Mouse (Mus musculus): ENCODE data around the gene Gm11639. TPM values are rescaled to one million over a fixed set of nuclear protein-coding genes. Genes with fewer than 3 reads are reported as not detected.
"Not testable (repeated sequence)": the region's sequence is repeated elsewhere in the genome, so short reads cannot be mapped to it uniquely, and the experiment has no call there.

The Gm11639 gene
- polyA plus RNA-seq, 1 experiment from 2014 or later: not detected

DNA sequence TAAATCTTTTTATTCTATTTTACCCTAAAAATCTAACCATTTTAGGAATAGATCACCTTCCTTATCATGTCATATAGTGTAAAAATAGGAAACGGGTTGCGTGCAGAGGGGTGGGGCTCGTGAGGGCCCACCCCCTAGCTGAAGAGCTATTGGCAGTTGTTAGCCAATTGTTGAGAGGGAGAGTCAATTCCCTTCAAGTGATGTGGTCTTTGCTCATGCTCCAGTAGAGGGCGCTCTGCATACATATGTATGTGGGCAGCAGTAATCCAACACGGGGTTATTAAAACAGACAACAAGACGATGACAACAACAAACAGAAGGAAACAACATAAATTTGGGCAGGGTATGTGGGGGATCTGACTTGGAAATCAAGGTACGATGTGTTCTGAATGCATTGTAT lies 335.6 kb downstream of the Gm11639 start:
- Histone ChIP-seq H3K36me3 (replicated peaks) (no peaks in the 10 kb centered on the region), H3K9me3 (no peaks in the 10 kb centered on the region), H3K27ac (no peak overlapping the region), H3K4me2 (no peak overlapping the region), H3K27me3 (no peaks in the 10 kb centered on the region), H3K4me3 (replicated peaks) (no peak overlapping the region), H3K4me1 (no peaks in the 10 kb centered on the region), H3K9ac (no peak overlapping the region)
- ATAC-seq (ENCODE audit: low FRiP score): no peak
- 77% methylated on average over 7 of the region's 7 CpGs for WGBS

DNA sequence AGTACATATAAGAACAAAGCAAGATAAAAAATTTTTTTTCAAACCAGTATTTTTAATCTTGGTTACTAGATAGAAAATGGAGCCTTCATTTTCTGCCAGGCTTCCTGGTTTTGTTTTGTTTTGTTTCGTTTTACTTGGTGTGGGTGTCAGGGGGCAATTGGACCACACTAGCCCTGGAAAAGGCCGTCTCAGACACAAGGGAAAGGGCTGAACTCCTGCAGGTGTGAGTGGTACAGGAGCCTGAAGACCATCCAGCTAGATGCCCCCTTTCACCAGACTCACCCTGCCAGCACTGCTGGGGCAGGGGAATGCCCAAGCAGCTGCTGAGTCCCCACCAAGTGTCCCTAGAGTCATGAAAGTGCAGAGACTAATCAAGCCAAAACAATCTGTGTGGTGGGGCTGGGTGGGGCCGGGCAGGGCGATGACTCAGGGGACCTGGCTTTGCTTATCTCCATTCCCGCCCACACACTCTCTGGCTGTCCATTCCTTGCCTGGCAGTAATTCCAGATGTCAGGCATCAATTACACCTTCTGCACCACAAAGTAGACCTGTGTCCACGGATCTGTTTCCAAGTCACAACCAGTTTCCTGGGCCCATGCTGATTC lies 343.3 kb downstream of the Gm11639 start:
- Histone ChIP-seq H3K4me1 (no peaks in the 10 kb centered on the region), H3K36me3 (replicated peaks) (no peaks in the 10 kb centered on the region)

DNA sequence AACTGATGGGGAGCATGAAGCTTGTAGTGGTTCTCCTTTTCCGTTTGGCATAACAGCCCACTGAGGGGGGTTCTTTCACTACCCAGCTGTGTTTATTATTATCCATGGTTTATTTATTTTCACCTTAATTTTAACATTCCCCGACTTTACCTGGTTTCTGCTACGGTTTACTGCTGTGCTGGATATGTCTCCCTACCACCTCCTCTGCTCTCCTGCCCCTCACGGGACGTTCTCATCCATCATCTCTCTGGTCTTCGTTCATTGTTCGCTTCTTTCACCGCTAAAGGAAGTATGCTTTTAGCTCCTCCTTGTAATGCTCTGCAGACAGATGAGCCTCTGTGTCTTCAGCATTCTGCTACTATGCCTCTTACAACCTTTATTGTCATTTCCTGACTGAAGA lies 344.0 kb downstream of the Gm11639 start:
- Histone ChIP-seq H3K27me3 (no peaks in the 10 kb centered on the region), H3K9ac (no peak overlapping the region), H3K4me3 (replicated peaks) (no peak overlapping the region), H3K27ac (no peak overlapping the region), H3K36me3 (replicated peaks) (no peaks in the 10 kb centered on the region), H3K9me3 (no peaks in the 10 kb centered on the region), H3K4me1 (no peaks in the 10 kb centered on the region), H3K4me2 (no peak overlapping the region)
- no peak for ATAC-seq (ENCODE audit: low FRiP score)
- WGBS: 87% methylated on average over 8 of the region's 8 CpGs

More for the DNA sequence above, 343.3 kb downstream of the Gm11639 start:
- ATAC-seq (ENCODE audit: low FRiP score): no peak
- H3K27ac ChIP-seq: no peak overlapping the region
- no peak overlapping the region for H3K9ac ChIP-seq
- H3K9me3 ChIP-seq: no peaks in the 10 kb centered on the region
- H3K4me2 ChIP-seq: no peak overlapping the region
- WGBS: 72% methylated on average over 6 of the region's 6 CpGs
- no peaks in the 10 kb centered on the region for H3K27me3 ChIP-seq
- no peak overlapping the region for H3K4me3 ChIP-seq (replicated peaks)

DNA sequence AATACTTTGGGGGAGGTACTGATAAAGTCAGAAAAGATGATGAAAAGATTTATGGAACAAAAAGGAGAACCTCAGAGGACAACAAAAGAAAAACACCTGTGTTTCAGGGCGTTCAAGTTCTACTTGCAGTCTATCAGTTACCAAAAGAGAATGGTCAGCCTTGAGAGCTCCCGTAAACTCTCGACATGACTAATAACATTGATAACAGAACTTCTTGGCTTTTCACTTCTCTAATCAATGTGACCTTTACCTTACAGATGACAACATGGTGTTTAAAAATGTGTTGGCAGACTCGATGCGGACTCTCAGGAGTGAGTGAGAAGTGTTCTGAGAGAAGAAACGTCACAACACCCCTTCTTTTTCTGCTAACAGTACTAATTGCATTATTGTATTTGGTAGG lies 344.7 kb downstream of the Gm11639 start:
- WGBS: 86% methylated on average over 6 of the region's 6 CpGs
- Histone ChIP-seq H3K9ac (no peak overlapping the region), H3K4me1 (no peaks in the 10 kb centered on the region), H3K27me3 (no peaks in the 10 kb centered on the region), H3K9me3 (no peaks in the 10 kb centered on the region), H3K4me2 (no peak overlapping the region), H3K4me3 (replicated peaks) (no peak overlapping the region), H3K36me3 (replicated peaks) (no peaks in the 10 kb centered on the region), H3K27ac (no peak overlapping the region)
- no peak for ATAC-seq (ENCODE audit: low FRiP score)

DNA sequence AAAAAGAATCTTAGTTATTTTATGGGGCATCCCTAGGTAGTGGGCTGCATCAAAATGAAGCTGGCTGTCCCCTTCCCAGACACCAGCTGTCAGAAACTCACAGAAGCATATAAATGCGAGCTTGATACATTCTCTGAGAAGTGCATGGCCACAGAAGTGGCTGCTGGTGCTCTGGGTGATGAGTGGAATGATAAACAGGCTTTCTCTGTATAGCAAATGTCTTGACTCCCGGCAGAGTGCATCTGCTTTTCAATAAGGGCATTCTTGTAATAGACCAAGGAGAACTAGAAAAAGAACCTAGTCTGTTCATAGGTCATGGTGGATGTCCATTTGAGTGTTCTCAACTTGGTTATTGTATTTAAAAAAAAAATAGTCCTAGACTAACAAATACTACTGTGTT lies 345.6 kb downstream of the Gm11639 start:
- no peaks in the 10 kb centered on the region for H3K27me3 ChIP-seq
- no peak overlapping the region for H3K4me3 ChIP-seq (replicated peaks)
- 56% methylated on average over 2 of the region's 2 CpGs for WGBS
- no peak for ATAC-seq (ENCODE audit: low FRiP score)
- H3K9me3 ChIP-seq: no peaks in the 10 kb centered on the region
- H3K4me1 ChIP-seq: no peaks in the 10 kb centered on the region
- H3K9ac ChIP-seq: no peak overlapping the region
- H3K27ac ChIP-seq: no peak overlapping the region
- H3K36me3 ChIP-seq (replicated peaks): no peaks in the 10 kb centered on the region
- no peak overlapping the region for H3K4me2 ChIP-seq

DNA sequence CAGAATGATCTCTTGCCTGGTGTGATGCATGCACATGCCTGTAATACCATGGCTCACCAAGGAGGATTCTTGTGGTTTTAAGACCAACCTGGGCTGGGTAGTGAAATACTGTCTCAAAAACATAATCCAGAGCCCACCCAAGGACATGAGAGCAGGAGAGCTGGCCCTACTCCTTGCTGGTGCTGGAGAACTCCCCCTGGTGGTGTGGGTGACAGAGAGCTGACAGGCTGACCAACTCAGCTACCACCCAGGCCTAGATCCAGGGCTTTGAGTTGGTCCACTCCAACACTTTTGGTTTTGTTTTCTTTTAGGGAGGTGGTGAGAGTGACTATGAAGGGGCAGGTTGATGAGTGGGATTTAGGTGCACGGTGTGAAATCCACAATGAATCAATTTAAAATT lies 349.6 kb downstream of the Gm11639 start:
- Histone ChIP-seq H3K4me2 (no peak overlapping the region), H3K9ac (no peak overlapping the region), H3K36me3 (replicated peaks) (no peaks in the 10 kb centered on the region), H3K27ac (no peak overlapping the region), H3K27me3 (no peaks in the 10 kb centered on the region), H3K9me3 (no peaks in the 10 kb centered on the region), H3K4me3 (replicated peaks) (no peak overlapping the region), H3K4me1 (no peaks in the 10 kb centered on the region)
- ATAC-seq (ENCODE audit: low FRiP score): no peak
- 97% methylated on average over 1 of the region's 1 CpGs for WGBS

DNA sequence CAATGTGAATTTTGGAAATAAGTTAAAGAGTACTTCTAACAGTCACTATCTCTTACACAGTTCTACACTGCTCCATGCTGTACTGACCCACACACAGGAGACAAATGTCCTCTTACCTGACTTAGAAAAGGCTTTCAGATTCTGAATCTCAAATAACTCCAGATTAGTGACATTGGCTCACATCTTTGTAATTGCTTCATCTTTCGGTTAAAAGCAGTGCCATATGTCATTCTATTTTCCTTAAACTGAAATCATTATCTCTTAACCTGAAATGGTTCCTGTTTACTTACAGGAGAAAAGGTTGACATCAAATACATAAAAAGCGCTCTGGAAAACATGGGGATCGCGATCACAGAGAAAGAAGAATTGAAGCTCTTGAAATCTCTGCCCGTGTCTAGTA lies 377.8 kb downstream of the Gm11639 start, which contains the start of gene Efcab3:
TSS of gene Efcab3 (plus strand) at position 301 of the 400 bp plus-strand sequence.
- WGBS: 87% methylated on average over 5 of the region's 5 CpGs
- peaks cover 4% of the 10 kb centered on the region; the same call in 1 of the 2 replicates for H3K9me3 ChIP-seq
- no peak within 1 kb of the TSS for H3K4me2 ChIP-seq
- H3K9ac ChIP-seq: no peak within 1 kb of the TSS
- no peak within 1 kb of the TSS for H3K27ac ChIP-seq
- ATAC-seq (ENCODE audit: low FRiP score): no peak
- H3K4me3 ChIP-seq (replicated peaks): no peak within 1 kb of the TSS
- H3K36me3 ChIP-seq (replicated peaks): no peaks in the 10 kb centered on the region
- H3K27me3 ChIP-seq: no peaks in the 10 kb centered on the region
- no peaks in the 10 kb centered on the region for H3K4me1 ChIP-seq

DNA sequence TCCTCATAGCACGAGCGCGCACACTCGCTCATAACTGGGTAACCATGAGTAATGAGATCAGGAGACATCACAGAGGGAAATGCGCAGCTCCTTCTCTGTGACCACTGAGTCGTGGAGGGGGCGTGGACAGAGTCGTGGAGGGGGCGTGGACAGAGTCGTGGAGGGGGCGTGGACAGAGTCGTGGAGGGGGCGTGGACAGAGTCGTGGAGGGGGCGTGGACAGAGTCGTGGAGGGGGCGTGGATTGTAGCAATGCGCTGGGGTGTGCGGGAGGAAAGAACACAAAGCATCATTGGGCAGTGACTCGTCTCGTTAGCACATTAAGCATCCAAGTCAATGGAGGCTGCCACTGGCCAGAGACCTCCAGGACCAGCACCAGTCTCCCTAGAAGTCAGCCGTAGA lies 426.9 kb downstream of the Gm11639 start:
- not testable (repeated sequence) for H3K4me1 ChIP-seq; H3K27ac ChIP-seq; ATAC-seq (ENCODE audit: low FRiP score); H3K4me2 ChIP-seq; H3K27me3 ChIP-seq; H3K9ac ChIP-seq; H3K9me3 ChIP-seq; H3K4me3 ChIP-seq (replicated peaks); H3K36me3 ChIP-seq (replicated peaks)
- WGBS: 84% methylated on average over 22 of the region's 22 CpGs

DNA sequence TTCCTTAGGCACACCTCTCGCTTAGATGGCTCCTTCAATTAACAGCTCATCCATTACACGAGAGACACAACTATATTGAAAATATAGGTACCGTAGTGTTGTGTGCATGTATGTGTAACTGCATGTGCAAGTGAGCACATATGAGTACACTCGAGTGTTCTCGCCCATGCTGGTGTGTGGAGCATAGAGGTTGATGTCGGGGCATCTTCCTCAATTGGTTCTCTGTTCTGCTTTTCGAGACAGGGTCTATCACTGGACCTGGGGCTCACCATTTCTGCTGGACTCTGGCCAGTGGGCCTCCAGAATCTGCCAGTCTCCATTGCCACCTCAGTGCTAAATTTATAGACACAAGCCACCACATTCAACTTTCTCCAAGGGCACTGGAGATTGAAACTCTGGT lies 432.3 kb downstream of the Gm11639 start:
- H3K9ac ChIP-seq: no peak overlapping the region
- H3K27ac ChIP-seq: no peak overlapping the region
- 88% methylated on average over 7 of the region's 7 CpGs for WGBS
- no peaks in the 10 kb centered on the region for H3K36me3 ChIP-seq (replicated peaks)
- 0 out of 2 replicates have a peak, but pooled peaks cover 3% of the 10 kb centered on the region for H3K27me3 ChIP-seq
- no peak overlapping the region for H3K4me3 ChIP-seq (replicated peaks)
- H3K4me2 ChIP-seq: no peak overlapping the region
- H3K4me1 ChIP-seq: no peaks in the 10 kb centered on the region
- no peak for ATAC-seq (ENCODE audit: low FRiP score)
- H3K9me3 ChIP-seq: no peaks in the 10 kb centered on the region

DNA sequence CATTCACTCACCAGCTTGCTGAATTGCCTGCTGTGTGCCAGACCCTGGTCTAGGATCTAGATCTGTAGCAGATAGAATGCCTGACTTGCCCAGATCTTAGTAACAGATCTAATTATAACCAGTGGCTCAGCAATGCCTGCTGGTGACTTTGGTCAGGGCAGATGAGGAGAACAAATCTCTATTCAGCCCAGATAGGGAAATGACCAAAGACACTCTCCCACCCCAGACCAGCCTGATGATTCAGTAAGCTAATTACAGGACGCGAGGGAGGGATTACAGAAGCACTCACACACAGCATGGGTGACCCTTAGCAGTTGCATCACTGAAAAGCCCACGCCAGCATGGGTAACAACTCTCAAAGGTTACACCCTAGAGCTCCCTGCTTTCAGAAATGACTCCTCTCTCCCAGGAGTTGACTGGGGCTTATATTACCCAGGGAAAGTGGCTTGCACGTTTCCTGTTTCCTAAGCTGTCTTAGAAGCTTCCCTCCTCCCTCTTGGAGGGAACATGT lies 435.1 kb downstream of the Gm11639 start:
- Histone ChIP-seq H3K4me1 (no peaks in the 10 kb centered on the region), H3K9me3 (no peaks in the 10 kb centered on the region), H3K27me3 (0 out of 2 replicates have a peak, but pooled peaks cover 3% of the 10 kb centered on the region), H3K36me3 (replicated peaks) (no peaks in the 10 kb centered on the region), H3K27ac (no peak overlapping the region), H3K9ac (no peak overlapping the region), H3K4me2 (no peak overlapping the region), H3K4me3 (replicated peaks) (no peak overlapping the region)
- 25% methylated on average over 4 of the region's 4 CpGs for WGBS
- ATAC-seq (ENCODE audit: low FRiP score): no peak

DNA sequence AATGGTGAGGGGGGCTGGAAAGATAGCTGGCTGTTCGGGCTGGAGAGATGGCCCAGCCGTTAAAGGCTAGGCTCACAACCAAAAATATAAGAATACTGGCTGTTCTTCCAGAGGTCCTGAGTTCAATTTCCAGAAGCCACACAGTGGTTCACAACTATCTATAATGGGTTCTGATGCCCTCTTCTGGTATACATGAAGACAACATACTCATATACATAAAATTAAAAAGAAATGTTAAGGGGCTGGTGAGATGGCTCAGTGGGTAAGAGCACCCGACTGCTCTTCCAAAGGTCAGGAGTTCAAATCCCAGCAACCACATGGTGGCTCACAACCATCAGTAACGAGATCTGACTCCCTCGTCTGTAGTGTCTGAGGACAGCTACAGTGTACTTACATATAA lies 436.3 kb downstream of the Gm11639 start:
- not testable (repeated sequence) for H3K36me3 ChIP-seq (replicated peaks); H3K27ac ChIP-seq; H3K4me3 ChIP-seq (replicated peaks); H3K9me3 ChIP-seq; ATAC-seq (ENCODE audit: low FRiP score); H3K9ac ChIP-seq; H3K27me3 ChIP-seq; H3K4me1 ChIP-seq; H3K4me2 ChIP-seq
- WGBS: 79% methylated on average over 5 of the region's 5 CpGs

DNA sequence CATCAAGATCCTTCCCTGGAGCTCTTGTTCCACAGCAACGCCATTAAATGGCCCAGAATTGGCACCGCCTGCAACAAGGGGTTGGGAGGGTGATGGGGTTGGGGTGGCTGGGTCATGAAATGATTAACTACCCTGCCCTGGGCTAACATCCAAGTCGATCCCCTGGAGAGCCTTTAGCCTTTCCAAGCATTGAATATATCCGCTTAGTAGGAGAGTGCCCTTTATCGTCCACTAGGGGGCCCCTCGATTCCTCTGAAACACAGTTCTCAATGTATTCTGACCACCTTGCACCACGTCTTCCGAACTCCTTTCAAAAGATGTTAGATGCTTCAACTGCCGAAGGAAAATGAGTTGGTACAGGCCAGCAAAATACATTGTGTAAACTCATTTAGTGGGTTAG lies 438.5 kb downstream of the Gm11639 start:
- ATAC-seq (ENCODE audit: low FRiP score): peak; percentile 42; the same call in 1 of the 2 replicates
- Histone ChIP-seq H3K27ac (no peak overlapping the region), H3K9me3 (no peaks in the 10 kb centered on the region), H3K27me3 (0 out of 2 replicates have a peak, but pooled peaks cover 3% of the 10 kb centered on the region), H3K4me1 (peaks cover 11% of the 10 kb centered on the region), H3K9ac (no peak overlapping the region), H3K36me3 (replicated peaks) (0 out of 2 replicates have a peak, but pooled peaks cover 4% of the 10 kb centered on the region), H3K4me2 (no peak overlapping the region), H3K4me3 (replicated peaks) (no peak overlapping the region)
- 7% methylated on average over 9 of the region's 9 CpGs for WGBS

All from forebrain, embryonic 12.5 days (tissue).